Mouse (Mus musculus) liver, postnatal 0 days (tissue): Measurements from ENCODE around the gene Rab11fip3. TPM values are rescaled to one million over a fixed set of nuclear protein-coding genes. Genes with fewer than 3 reads are reported as not detected.

Experiments used
- ATAC-seq: fragments of 200-750 bp; cut with Nextera tagmentation; 2 replicates; pipeline ENCODE4 v1.8.0; 2017; ENCODE audit warnings: mild to moderate bottlenecking, moderate library complexity
- DNase-seq: peaks from one replicate; pipeline ENCODE4 v3.0.0-alpha.2; 2016
- H3K27ac ChIP-seq: fragments of 300-500 bp; sonication (generic); 2 replicates; pipeline ENCODE4 v1.5.1; 2014; ENCODE audit warnings: antibody characterized with exemption, moderate library complexity, mild to moderate bottlenecking, low read depth
- H3K27me3 ChIP-seq: fragments of 300-500 bp; sonication (generic); 2 replicates; pipeline ENCODE4 v1.6.1; 2014; ENCODE audit warnings: low read length, control low read depth, mixed read lengths; ENCODE audit not compliant: insufficient read depth
- H3K36me3 ChIP-seq: fragments of 300-500 bp; sonication (generic); replicated peaks from 2 replicates; pipeline ENCODE4 v1.6.1; 2014; ENCODE audit warnings: mild to moderate bottlenecking, control low read depth, low read length, moderate library complexity, mixed read lengths; ENCODE audit not compliant: insufficient read depth
- H3K4me1 ChIP-seq: fragments of 300-500 bp; sonication (generic); 2 replicates; pipeline ENCODE4 v1.6.1; 2014; ENCODE audit warnings: antibody characterized with exemption, mild to moderate bottlenecking, control low read depth; ENCODE audit not compliant: insufficient read depth
- H3K4me2 ChIP-seq: fragments of 300-500 bp; sonication (generic); 2 replicates; pipeline ENCODE4 v1.6.1; 2014; ENCODE audit warnings: low read depth, mild to moderate bottlenecking, low read length, moderate library complexity, mixed read lengths
- H3K4me3 ChIP-seq: fragments of 300-500 bp; sonication (generic); 2 replicates; pipeline ENCODE4 v1.5.1; 2014; ENCODE audit warnings: low read depth, low read length
- H3K9ac ChIP-seq: fragments of 300-500 bp; sonication (generic); replicated peaks from 2 replicates; pipeline ENCODE4 v1.6.1; 2014; ENCODE audit warnings: mild to moderate bottlenecking, moderate library complexity
- H3K9me3 ChIP-seq: fragments of 300-500 bp; sonication (generic); 2 replicates; pipeline ENCODE4 v1.6.1; 2016; ENCODE audit warnings: mild to moderate bottlenecking, control low read depth, low read length, mixed read lengths
- CTCF ChIP-seq: sonication (generic); IDR thresholded peaks from 2 replicates; pipeline ENCODE4 v1.5.1; 2016; ENCODE audit warnings: antibody characterized with exemption, low read depth
- EP300 ChIP-seq: IDR thresholded peaks from 2 replicates; pipeline ENCODE4 v1.6.1; 2016; ENCODE audit warnings: antibody characterized with exemption, low read depth, mild to moderate bottlenecking
- WGBS: fragments of 180-500 bp; shearing (Covaris S2); extraction: QIAGEN DNeasy Blood & Tissue Kit; methylation state at CpG from one replicate; pipeline ENCODE4 v1.1.7; 2014; ENCODE audit not compliant: insufficient replicate concordance; 5-methylcytosine and 5-hydroxymethylcytosine counted together
- polyA plus RNA-seq: library from polyadenylated mRNA; unstranded; fragments of >200 nt; fragmentation: Nextera tagmentation; extraction: Ambion mirVana; gene quantifications from 2 replicates; pipeline ENCODE4 v1.2.1, GENCODE M21; 2015

Rab11fip3 gene
- polyA plus RNA-seq, 1 experiment from 2014 or later, result 1.7 TPM

DNA sequence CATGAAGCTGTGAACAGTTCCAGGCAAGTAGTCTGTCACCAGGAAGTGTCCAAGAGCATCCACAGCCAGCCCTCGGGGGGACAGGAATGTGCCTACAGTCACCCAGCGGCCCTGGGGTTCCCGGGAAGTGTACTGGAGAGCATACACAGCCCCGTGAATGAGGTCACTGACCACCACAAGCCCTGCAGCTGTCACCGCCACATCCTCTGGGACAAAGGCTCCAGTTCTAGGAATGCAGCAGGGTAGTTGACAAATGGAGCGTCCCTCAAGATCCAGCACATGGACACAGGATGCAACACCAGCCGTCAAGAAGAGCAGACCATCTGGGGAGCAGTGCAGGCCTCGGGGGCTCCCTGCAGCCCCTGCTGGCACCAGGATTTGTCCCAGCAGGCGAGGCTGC is 125.6 kb downstream of the Rab11fip3 start:
- ATAC-seq (no peak), DNase-seq (no peak)
- H3K4me2 ChIP-seq, result peak overlapping the region; percentile 78
- WGBS, result 79% methylated on average over 9 of the region's 9 CpGs
- peak overlapping the region; percentile 87 for H3K27ac ChIP-seq
- H3K9me3 ChIP-seq, result no peaks in the 10 kb centered on the region
- H3K36me3 ChIP-seq, result peaks cover 18% of the 10 kb centered on the region
- TF ChIP-seq EP300, result no peak
- TF ChIP-seq CTCF, result no peak
- peak overlapping the region; percentile 68 for H3K9ac ChIP-seq
- H3K27me3 ChIP-seq, result no peaks in the 10 kb centered on the region
- H3K4me1 ChIP-seq, result peaks cover 51% of the 10 kb centered on the region
- H3K4me3 ChIP-seq, result peak overlapping the region; percentile 79; the same call in 1 of the 2 replicates

DNA sequence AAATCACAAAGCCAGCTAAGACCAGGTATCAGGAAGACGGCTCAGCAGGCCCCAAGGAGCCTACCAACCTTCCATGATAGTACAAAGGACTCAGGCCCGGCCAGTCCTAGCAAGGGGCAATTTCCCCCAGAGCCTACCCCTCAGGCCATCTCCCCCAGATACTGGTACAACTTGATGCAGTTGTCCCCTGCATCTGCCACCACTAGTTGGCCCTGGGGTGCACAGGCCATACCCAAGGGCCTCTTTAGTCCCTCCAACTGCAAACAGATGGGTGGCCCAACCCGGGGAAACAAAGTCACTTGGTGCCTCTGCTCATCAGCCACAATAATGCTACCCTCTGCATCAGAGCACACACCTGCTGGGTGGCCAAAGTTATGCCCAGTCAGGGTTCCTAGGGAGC is 126.1 kb downstream of the Rab11fip3 start:
- ATAC-seq, result peak; percentile 26
- H3K9me3 ChIP-seq, result no peaks in the 10 kb centered on the region
- DNase-seq, result no peak
- no peak for TF ChIP-seq EP300
- peak; percentile 44 for TF ChIP-seq CTCF
- peaks cover 51% of the 10 kb centered on the region for H3K4me1 ChIP-seq
- peak overlapping the region; percentile 79; the same call in 1 of the 2 replicates for H3K4me3 ChIP-seq
- H3K27ac ChIP-seq, result peak overlapping the region; percentile 87
- WGBS, result 70% methylated on average over 3 of the region's 3 CpGs
- peak overlapping the region; percentile 68 for H3K9ac ChIP-seq
- H3K36me3 ChIP-seq, result peaks cover 22% of the 10 kb centered on the region
- H3K4me2 ChIP-seq, result peak overlapping the region; percentile 78
- H3K27me3 ChIP-seq, result no peaks in the 10 kb centered on the region

DNA sequence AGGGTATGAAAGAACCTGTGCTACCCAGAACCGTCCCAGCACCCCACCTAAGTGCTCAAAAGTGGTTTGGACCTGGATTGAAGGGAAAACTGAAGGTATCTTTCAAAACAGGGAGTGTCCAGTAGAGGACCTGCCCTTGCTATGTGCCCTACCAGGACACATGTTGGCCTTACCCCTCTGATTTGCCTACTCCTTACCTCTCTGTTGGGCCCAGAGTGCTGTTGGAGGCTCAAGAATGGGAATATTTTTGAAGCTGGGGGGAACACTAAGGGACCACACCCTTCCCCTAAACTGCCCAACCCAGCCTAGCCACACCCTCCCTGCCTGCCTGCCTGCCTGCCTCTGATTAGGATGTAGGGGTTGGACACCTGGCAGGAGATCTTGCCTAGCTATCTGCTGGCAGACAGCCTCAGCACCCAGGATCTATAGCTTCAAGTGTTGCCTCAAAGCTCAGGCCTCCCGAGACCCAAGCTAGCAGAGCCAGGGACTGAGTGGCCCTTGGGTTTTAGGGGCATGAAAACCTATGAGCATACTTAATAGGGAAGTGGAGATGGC is 126.7 kb downstream of the Rab11fip3 start:
- 55% methylated on average over 2 of the region's 2 CpGs for WGBS
- Histone ChIP-seq H3K27me3 (no peaks in the 10 kb centered on the region), H3K4me3 (peak overlapping the region; percentile 79), H3K36me3 (peaks cover 28% of the 10 kb centered on the region), H3K27ac (peak overlapping the region; percentile 87), H3K9me3 (no peaks in the 10 kb centered on the region), H3K4me1 (peaks cover 50% of the 10 kb centered on the region), H3K4me2 (peak overlapping the region; percentile 78), H3K9ac (peak overlapping the region; percentile 96)
- DNase-seq, result peak; percentile 86
- TF ChIP-seq CTCF (no peak), EP300 (peak; percentile 98)
- ATAC-seq, result peak; percentile 92

DNA sequence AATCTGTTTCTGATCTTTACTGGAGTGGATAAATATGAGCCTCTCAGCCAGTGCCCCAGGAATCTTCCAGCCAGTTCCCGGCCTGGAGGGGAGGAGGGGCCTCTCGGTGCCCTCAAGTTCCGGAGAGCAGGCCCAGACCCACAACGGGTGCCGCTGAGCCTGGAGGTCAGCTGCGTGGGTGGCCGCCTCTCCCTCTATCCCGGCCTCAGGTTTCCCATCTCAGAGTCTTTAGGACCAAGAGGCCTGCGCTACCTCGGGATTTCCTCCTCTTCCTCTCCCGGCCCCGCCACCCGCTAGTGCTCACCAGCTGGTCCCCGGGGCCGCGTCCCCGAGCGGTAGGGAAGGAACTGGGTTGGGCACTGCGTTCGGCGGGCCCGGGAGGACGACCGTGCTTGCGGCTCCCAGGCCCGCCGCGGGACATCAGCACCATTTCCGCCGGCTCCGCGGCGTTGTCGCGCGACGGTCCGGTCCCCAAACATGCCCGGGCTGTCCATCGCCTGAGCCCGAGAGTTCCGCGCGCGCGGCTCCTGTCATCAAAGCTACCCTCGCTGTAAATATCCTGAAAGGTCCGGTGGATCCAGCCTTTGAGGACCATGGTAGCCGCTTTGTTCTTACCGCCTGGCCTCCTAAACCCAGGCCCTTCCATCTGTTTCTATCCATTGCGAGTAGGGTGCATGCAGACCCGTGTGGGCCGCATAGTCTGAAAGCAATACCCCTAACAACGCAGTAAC is 127.7 kb downstream of the Rab11fip3 start:
- ATAC-seq, result peak; percentile 34
- H3K27ac ChIP-seq, result peak overlapping the region; percentile 87
- TF ChIP-seq EP300, result no peak; the same call in 1 of the 2 replicates
- TF ChIP-seq CTCF, result no peak
- H3K4me3 ChIP-seq, result peak overlapping the region; percentile 79
- peak overlapping the region; percentile 96 for H3K9ac ChIP-seq
- peak; percentile 84 for DNase-seq
- H3K9me3 ChIP-seq, result no peaks in the 10 kb centered on the region
- no peaks in the 10 kb centered on the region for H3K27me3 ChIP-seq
- 3% methylated on average over 54 of the region's 54 CpGs for WGBS
- peak overlapping the region; percentile 78 for H3K4me2 ChIP-seq
- peaks cover 38% of the 10 kb centered on the region for H3K36me3 ChIP-seq
- H3K4me1 ChIP-seq, result peaks cover 40% of the 10 kb centered on the region

Other genes with a start within 250 kb of the Rab11fip3 start
- 5.5 and 7.2 TPM in 2 replicates for gene Wdr24, start 245.9 kb downstream of the Rab11fip3 start, polyA plus RNA-seq
- gene Jmjd8, start 240.7 kb downstream of the Rab11fip3 start, polyA plus RNA-seq, result 12.8 and 13.8 TPM in 2 replicates
- gene Stub1, start 236.2 kb downstream of the Rab11fip3 start, polyA plus RNA-seq, result 118 and 119 TPM in 2 replicates
- gene Rhbdl1, start 232.3 kb downstream of the Rab11fip3 start, polyA plus RNA-seq, result 0.17 and 0.35 TPM in 2 replicates
- 0.30 and 0.34 TPM in 2 replicates for gene Gm20683, start 227.8 kb downstream of the Rab11fip3 start, polyA plus RNA-seq
- 9.8 and 10.4 TPM in 2 replicates for gene Rhot2, start 224.7 kb downstream of the Rab11fip3 start, polyA plus RNA-seq
- gene Wdr90, start 208.1 kb downstream of the Rab11fip3 start, polyA plus RNA-seq, result 2.7 and 3.4 TPM in 2 replicates
- gene Mcrip2, start 200.8 kb downstream of the Rab11fip3 start, polyA plus RNA-seq, result 127 and 143 TPM in 2 replicates
- gene Mettl26, start 194.5 kb downstream of the Rab11fip3 start, polyA plus RNA-seq, result 64.8 and 72.5 TPM in 2 replicates
- 0.33 and 0.54 TPM in 2 replicates for gene Wfikkn1, start 188.7 kb downstream of the Rab11fip3 start, polyA plus RNA-seq
- gene Rab40c, start 149.8 kb downstream of the Rab11fip3 start, polyA plus RNA-seq, result 6.5 and 7.3 TPM in 2 replicates
- 56.0 and 58.7 TPM in 2 replicates for gene Pigq, start 124.6 kb downstream of the Rab11fip3 start, polyA plus RNA-seq
- gene Nhlrc4, start 124.6 kb downstream of the Rab11fip3 start, polyA plus RNA-seq, result 2.0 and 3.8 TPM in 2 replicates
- not detected in 2 replicates for gene A930017K11Rik, start 117.0 kb downstream of the Rab11fip3 start, polyA plus RNA-seq
- 6.6 and 8.3 TPM in 2 replicates for gene Capn15, start 83.8 kb downstream of the Rab11fip3 start, polyA plus RNA-seq
- 142 and 151 TPM in 2 replicates for gene Decr2, start 20.8 kb upstream of the Rab11fip3 start, polyA plus RNA-seq
- 13.9 and 17.7 TPM in 2 replicates for gene Nme4, start 26.0 kb upstream of the Rab11fip3 start, polyA plus RNA-seq
- 2.5 and 2.6 TPM in 2 replicates for gene Tmem8, start 43.7 kb upstream of the Rab11fip3 start, polyA plus RNA-seq
- gene Mrpl28, start 53.9 kb upstream of the Rab11fip3 start, polyA plus RNA-seq, result 81.9 and 85.9 TPM in 2 replicates
- 4.7 TPM in 2 replicates for gene Axin1, start 69.1 kb upstream of the Rab11fip3 start, polyA plus RNA-seq
- 18.8 and 20.5 TPM in 2 replicates for gene Pdia2, start 129.5 kb upstream of the Rab11fip3 start, polyA plus RNA-seq
- gene Rgs11, start 133.4 kb upstream of the Rab11fip3 start, polyA plus RNA-seq, result 0.21 TPM in 1 of 2 replicates, not detected in the other
- 3.1 and 4.9 TPM in 2 replicates for gene Arhgdig, start 138.2 kb upstream of the Rab11fip3 start, polyA plus RNA-seq
- gene Fam234a, start 174.7 kb upstream of the Rab11fip3 start, polyA plus RNA-seq, result 23.4 and 25.2 TPM in 2 replicates
- gene Luc7l, start 183.3 kb upstream of the Rab11fip3 start, polyA plus RNA-seq, result 21.7 and 21.8 TPM in 2 replicates